ENCODE assay signal across 9 mouse cellular contexts in the genomic region with DNA sequence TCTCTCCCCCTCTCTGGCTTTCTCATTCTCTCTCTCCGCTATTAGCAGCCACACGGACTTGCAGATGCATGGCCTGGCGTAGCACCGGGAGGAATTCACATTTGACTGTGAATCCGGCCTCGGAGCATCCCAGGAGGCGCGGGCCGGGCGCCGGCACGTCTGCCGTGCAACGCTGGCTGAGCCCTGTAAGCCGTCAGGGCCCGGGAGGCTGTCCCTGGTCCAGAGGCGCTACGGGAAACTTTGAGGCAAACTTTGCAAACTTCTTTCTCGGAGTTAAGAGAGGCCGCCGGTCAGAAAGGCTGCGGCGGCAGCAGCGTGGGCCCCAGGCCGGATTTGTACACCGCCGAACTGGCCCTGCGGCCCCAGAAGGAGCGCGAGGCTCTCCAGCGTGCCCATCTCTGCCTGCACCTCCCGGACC. TPM values are rescaled to one million over a fixed set of nuclear protein-coding genes. Genes with fewer than 3 reads are reported as not detected.
DNase-seq lines count a peak whose midpoint lies in the region; ATAC-seq and TF ChIP-seq lines count a peak whose summit lies in the region.
"Had no signal": no experiment of that assay in that cellular context is flagged by ENCODE, and none has a peak within 500 bp of the region (broad histone marks: within the 10 kb centered on the region; RNA-seq: fewer than 3 reads in every experiment).

No protein-coding gene starts in this region.

- no peaks in the 10 kb centered on the region for H3K36me3 ChIP-seq in heart, adult 2 months (ENCODE audit: control insufficient read depth, insufficient read depth, low read length)
- no peaks in the 10 kb centered on the region for H3K36me3 ChIP-seq in forebrain, embryonic 10.5 days (replicated peaks)
- H3K36me3 ChIP-seq in intestine, embryonic 14.5 days (ENCODE audit: control insufficient read depth, insufficient read depth, low read length): no peaks in the 10 kb centered on the region
- H3K36me3 ChIP-seq in liver, postnatal 0 days (replicated peaks; ENCODE audit: insufficient read depth, low read length): no peaks in the 10 kb centered on the region
- no peaks in the 10 kb centered on the region for H3K36me3 ChIP-seq in stomach, embryonic 14.5 days (ENCODE audit: control insufficient read depth, insufficient read depth, low read length)

- H3K27me3 ChIP-seq in heart, adult 2 months (ENCODE audit: control insufficient read depth, insufficient read depth, low read length): peaks cover 10% of the 10 kb centered on the region
- H3K27me3 ChIP-seq in forebrain, embryonic 10.5 days (ENCODE audit: poor library complexity, severe bottlenecking): peaks cover 100% of the 10 kb centered on the region
- H3K27me3 ChIP-seq in intestine, embryonic 14.5 days (replicated peaks; ENCODE audit: control insufficient read depth, insufficient read depth, low read length): peaks cover 94% of the 10 kb centered on the region
- peaks cover 90% of the 10 kb centered on the region for H3K27me3 ChIP-seq in liver, postnatal 0 days (ENCODE audit: insufficient read depth, low read length)
- H3K27me3 ChIP-seq in stomach, embryonic 14.5 days (ENCODE audit: control insufficient read depth, insufficient read depth, low read length): peaks cover 61% of the 10 kb centered on the region

- no peak for ATAC-seq in intestine, embryonic 14.5 days (replicated peaks; ENCODE audit: low FRiP score, low TSS enrichment, low read depth)
- no peak for ATAC-seq in liver, postnatal 0 days
- ATAC-seq in stomach, embryonic 14.5 days (ENCODE audit: insufficient number of reproducible peaks, insufficient read depth, low FRiP score, low read depth): no peak
- no peak for ATAC-seq in erythroid progenitor cell, adult 5-6 weeks (replicated peaks; ENCODE audit: low FRiP score, poor library complexity, severe bottlenecking)

- H3K9me3 ChIP-seq in forebrain, embryonic 10.5 days: no peaks in the 10 kb centered on the region
- no peaks in the 10 kb centered on the region for H3K9me3 ChIP-seq in intestine, embryonic 14.5 days (ENCODE audit: control insufficient read depth, low read length)
- no peaks in the 10 kb centered on the region for H3K9me3 ChIP-seq in liver, postnatal 0 days (ENCODE audit: low read length)
- H3K9me3 ChIP-seq in stomach, embryonic 14.5 days (ENCODE audit: control insufficient read depth, low read depth, low read length): no peaks in the 10 kb centered on the region

- peak overlapping the region; percentile 13 for H3K4me2 ChIP-seq in intestine, embryonic 14.5 days (ENCODE audit: low read length)
- H3K4me2 ChIP-seq in liver, postnatal 0 days (ENCODE audit: low read depth, low read length): peak overlapping the region; percentile 48
- H3K4me2 ChIP-seq in stomach, embryonic 14.5 days (replicated peaks; ENCODE audit: low read depth, low read length): peak overlapping the region; percentile 17

- peak overlapping the region; percentile 38 for H3K4me3 ChIP-seq in heart, adult 2 months
- H3K4me3 ChIP-seq in forebrain, embryonic 10.5 days: peak overlapping the region; percentile 46
- H3K4me3 ChIP-seq in intestine, embryonic 14.5 days (ENCODE audit: low read depth, low read length): no peak overlapping the region
- peak overlapping the region; percentile 21 for H3K4me3 ChIP-seq in liver, postnatal 0 days (ENCODE audit: low read depth, low read length)
- H3K4me3 ChIP-seq in stomach, embryonic 14.5 days (ENCODE audit: low read depth, low read length): peak overlapping the region; percentile 13; the same call in 1 of the 2 replicates

- no peak overlapping the region for H3K27ac ChIP-seq in heart, adult 2 months
- H3K27ac ChIP-seq in forebrain, embryonic 10.5 days: peak overlapping the region; percentile 82
- H3K27ac ChIP-seq in intestine, embryonic 14.5 days (ENCODE audit: low read depth): no peak overlapping the region
- no peak overlapping the region for H3K27ac ChIP-seq in liver, postnatal 0 days (ENCODE audit: low read depth)
- no peak overlapping the region for H3K27ac ChIP-seq in stomach, embryonic 14.5 days (ENCODE audit: low read length)

- no peaks in the 10 kb centered on the region for H3K79me2 ChIP-seq in heart, adult 2 months (replicated peaks; ENCODE audit: control insufficient read depth, insufficient read depth, low read length)

- H3K4me1 ChIP-seq in heart, adult 2 months (ENCODE audit: control insufficient read depth, insufficient read depth, low read length): no peaks in the 10 kb centered on the region
- peaks cover 71% of the 10 kb centered on the region for H3K4me1 ChIP-seq in forebrain, embryonic 10.5 days
- peaks cover 14% of the 10 kb centered on the region; the same call in 1 of the 2 replicates for H3K4me1 ChIP-seq in intestine, embryonic 14.5 days (replicated peaks; ENCODE audit: control insufficient read depth, insufficient read depth, low read length)
- H3K4me1 ChIP-seq in liver, postnatal 0 days (ENCODE audit: insufficient read depth): peaks cover 15% of the 10 kb centered on the region
- peaks cover 4% of the 10 kb centered on the region; the same call in 1 of the 2 replicates for H3K4me1 ChIP-seq in stomach, embryonic 14.5 days (ENCODE audit: control insufficient read depth, insufficient read depth, low read length)

- no peak overlapping the region for H3K9ac ChIP-seq in heart, adult 2 months (ENCODE audit: low read depth, low read length)
- no peak overlapping the region for H3K9ac ChIP-seq in intestine, embryonic 14.5 days (ENCODE audit: low read length)
- H3K9ac ChIP-seq in liver, postnatal 0 days (replicated peaks): no peak overlapping the region
- H3K9ac ChIP-seq in stomach, embryonic 14.5 days (replicated peaks; ENCODE audit: low read depth, low read length): no peak overlapping the region

- 16% methylated on average over 32 of the region's 32 CpGs for WGBS in heart, adult 2 months
- WGBS in forebrain, embryonic 10.5 days: under 1% methylated on average over 32 of the region's 32 CpGs
- WGBS in intestine, embryonic 14.5 days: under 1% methylated on average over 32 of the region's 32 CpGs
- 2% methylated on average over 32 of the region's 32 CpGs for WGBS in liver, postnatal 0 days (ENCODE audit: insufficient replicate concordance)
- WGBS in stomach, embryonic 14.5 days: under 1% methylated on average over 31 of the region's 32 CpGs

- no peak for TF ChIP-seq CTCF in heart, adult 2 months (IDR thresholded peaks at IDR 0.05)
- TF ChIP-seq CTCF in liver, postnatal 0 days (IDR thresholded peaks at IDR 0.05; ENCODE audit: low read depth): no peak

- no peak for TF ChIP-seq POLR2A in heart, adult 2 months (IDR thresholded peaks at IDR 0.05; ENCODE audit: insufficient read depth, low read depth, low read length)

- intact Hi-C loops in heart, adult 2 months (cut with DNase I): no loop called here

- TF ChIP-seq EP300 in heart, adult 2 months (IDR thresholded peaks at IDR 0.05; ENCODE audit: insufficient read depth, low read depth, low read length): no peak
- no peak for TF ChIP-seq EP300 in liver, postnatal 0 days (IDR thresholded peaks at IDR 0.05; ENCODE audit: low read depth)

- peak; percentile 43 to 56 for DNase-seq in heart, adult 2 months
- DNase-seq in heart, adult 11 months: no peak
- peak; percentile 67 for DNase-seq in forebrain, embryonic 10.5 days (ENCODE audit: extremely low spot score, low spot score)
- peak; percentile 81 for DNase-seq in intestine, embryonic 14.5 days (ENCODE audit: low spot score)
- no peak for DNase-seq in liver, postnatal 0 days
- no peak for DNase-seq in right cerebral cortex, postnatal 10 days (ENCODE audit: low spot score in 2 of 2)

RNA-seq across cellular contexts. Expression of gene Irx3, which starts 3.4 kb away (rescaled TPM):
- total RNA-seq in heart, adult 2 months (2021): 10 to 100 TPM; 22.1 to 32.0 TPM
- 8.7 and 15.8 TPM in 2 replicates for polyA plus RNA-seq in heart, adult 2 months (2012; rRNA removed)
- polyA plus RNA-seq in forebrain, embryonic 10.5 days (2016; fragmentation: Nextera tagmentation; extraction: Ambion mirVana): 11.8 and 12.2 TPM in 2 replicates
- 0.31 and 0.59 TPM in 2 replicates for polyA plus RNA-seq in intestine, embryonic 14.5 days (2014; fragmentation: Nextera tagmentation; extraction: Ambion mirVana)
- polyA plus RNA-seq in liver, postnatal 0 days (2015; fragmentation: Nextera tagmentation; extraction: Ambion mirVana): not detected in 2 replicates
- polyA plus RNA-seq in stomach, embryonic 14.5 days (2014; fragmentation: Nextera tagmentation; extraction: Ambion mirVana): 4.2 and 4.6 TPM in 2 replicates
- total RNA-seq in erythroid progenitor cell, adult 5-6 weeks (2015; ENCODE audit: low replicate concordance): not detected in 2 replicates
- not detected in 2 replicates for total RNA-seq in erythroid progenitor cell, adult 5-6 weeks (2017; ENCODE audit: low replicate concordance)
- total RNA-seq: neutrophil, adult 5-6 weeks had no signal

Comparison
In these comparisons a context has a peak if more than half of its experiments do, and no peak if none do; other contexts are left out.
1. DNase-seq: peak in heart, adult 2 months (2 of 2), forebrain, embryonic 10.5 days (single experiment) and intestine, embryonic 14.5 days (single experiment); none in heart, adult 11 months (single experiment), liver, postnatal 0 days (single experiment) and right cerebral cortex, postnatal 10 days (0 of 2).
2. Peak in every context shown above with its lines, with median percentiles within 50 percentile points of each other: H3K4me2 ChIP-seq.